Mouse (Mus musculus): ENCODE measurements around the gene Gm3676.
"Not testable (repeated sequence)": the region's sequence is repeated elsewhere in the genome, so short reads cannot be mapped to it uniquely, and the experiment has no call there.

Gm3676 gene

GRCm38 (mm10) chr14:41646387-41646786 is at the start of gene Gm3676:
Gene Gm3676, minus strand, starts transcription at chr14:41646487.
- not testable (repeated sequence) for DNase-seq (ENCODE audit: low read depth in 2 of 2, low spot score in 2 of 2)

- DNase-seq (ENCODE audit: low read depth in 2 of 2, low spot score in 2 of 2) = not testable (repeated sequence)
These were observed 1.9 kb upstream of the Gm3676 start for GRCm38 (mm10) chr14:41648176-41648575.

- DNase-seq (ENCODE audit: low read depth in 2 of 2, low spot score in 2 of 2) = not testable (repeated sequence)
These were observed 16.1 kb downstream of the Gm3676 start for GRCm38 (mm10) chr14:41630144-41630543.

- DNase-seq (ENCODE audit: low read depth in 2 of 2, low spot score in 2 of 2) = not testable (repeated sequence)
These were observed 21.8 kb downstream of the Gm3676 start, which contains the start of gene Gm3072 for GRCm38 (mm10) chr14:41624512-41624911. Gene Gm3072, minus strand, starts transcription at chr14:41624612.

GRCm38 (mm10) chr14:41622535-41622934 is 23.8 kb downstream of the Gm3676 start:
- not testable (repeated sequence) for DNase-seq (ENCODE audit: low read depth in 2 of 2, low spot score in 2 of 2)

GRCm38 (mm10) chr14:41610690-41611089 is 35.6 kb downstream of the Gm3676 start:
- not testable (repeated sequence) for DNase-seq (ENCODE audit: low read depth in 2 of 2, low spot score in 2 of 2)

GRCm38 (mm10) chr14:41600935-41601334 is 45.4 kb downstream of the Gm3676 start:
- not testable (repeated sequence) for DNase-seq (ENCODE audit: low read depth in 2 of 2, low spot score in 2 of 2)
